Mouse (Mus musculus): Measurements from ENCODE around the gene Rasl2-9. TPM values are rescaled to one million over a fixed set of nuclear protein-coding genes. Genes with fewer than 3 reads are reported as not detected.
"Not testable (repeated sequence)": the region's sequence is repeated elsewhere in the genome, so short reads cannot be mapped to it uniquely, and the experiment has no call there.

Gene Rasl2-9
- total RNA-seq, 2 experiments from 2014 or later: 2.8 to 3.0 TPM

DNA sequence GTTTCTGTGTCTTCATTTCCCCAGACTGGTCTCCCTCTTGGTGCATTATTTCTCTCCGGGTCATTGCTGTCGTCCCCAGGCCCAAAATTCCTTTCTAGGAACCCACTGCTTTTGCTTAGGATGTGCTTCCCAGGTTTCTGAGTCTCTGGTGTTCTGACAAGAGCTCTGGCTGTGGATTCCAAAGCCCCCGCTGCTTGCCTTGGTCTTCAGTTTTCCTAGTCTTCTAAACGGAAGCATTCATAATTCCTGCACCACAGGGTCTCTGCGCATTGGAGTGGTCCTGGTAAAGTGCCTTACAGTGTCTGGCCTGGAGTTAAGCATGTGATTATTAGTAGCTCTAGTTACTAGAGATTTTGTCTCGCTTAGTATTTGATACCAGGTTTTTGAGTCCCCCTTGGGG, 44.9 kb downstream of the Rasl2-9 start:
- no peak for DNase-seq

DNA sequence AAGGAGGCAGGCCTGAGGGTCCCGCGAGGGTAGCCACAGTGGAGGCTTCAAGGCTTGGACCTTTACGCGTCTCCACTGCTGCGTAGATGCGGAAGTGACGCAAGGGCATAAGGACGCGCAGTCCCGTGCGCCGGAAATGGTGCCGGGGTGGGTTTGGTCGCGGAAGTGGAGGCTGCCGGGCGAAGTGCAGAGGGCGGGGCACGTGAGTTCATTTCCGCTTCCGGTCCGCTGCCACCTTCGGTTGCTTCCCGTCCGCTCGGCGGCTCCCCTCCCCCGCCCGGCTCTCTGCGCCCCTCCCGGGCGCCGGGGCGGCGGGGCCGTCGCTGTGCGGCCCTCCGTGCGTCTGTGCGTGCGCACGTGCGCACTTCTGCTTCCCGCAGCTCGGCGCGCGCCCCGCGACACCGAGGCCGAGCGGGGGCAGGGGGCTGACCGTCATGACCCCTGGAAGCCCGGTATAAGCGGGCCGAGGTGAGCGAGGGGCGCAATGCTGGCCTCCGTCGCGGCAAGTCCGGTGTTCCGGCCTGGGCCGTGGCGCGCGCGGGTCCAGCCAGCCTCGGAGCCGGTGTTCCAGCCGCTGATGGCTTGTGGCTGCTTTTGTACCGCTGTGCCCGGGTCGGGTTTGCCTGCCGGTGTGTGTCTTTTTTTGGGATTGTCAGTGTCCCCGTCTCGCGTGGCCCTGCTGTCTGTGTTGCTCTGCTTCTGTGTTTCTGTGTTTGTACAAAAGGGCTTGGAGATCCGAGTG, 45.6 kb downstream of the Rasl2-9 start, which contains the start of gene Epn1:
Gene Epn1, plus strand, starts transcription at position 226 of the 742 bp plus-strand sequence.
- DNase-seq: peak; percentile 96

- not testable (repeated sequence) for DNase-seq
Measured at GRCm38 (mm10) chr7:5079365-5080009, 46.3 kb downstream of the Rasl2-9 start.

- DNase-seq: no peak
Measured at GRCm38 (mm10) chr7:5076931-5077330, 48.8 kb downstream of the Rasl2-9 start.

DNA sequence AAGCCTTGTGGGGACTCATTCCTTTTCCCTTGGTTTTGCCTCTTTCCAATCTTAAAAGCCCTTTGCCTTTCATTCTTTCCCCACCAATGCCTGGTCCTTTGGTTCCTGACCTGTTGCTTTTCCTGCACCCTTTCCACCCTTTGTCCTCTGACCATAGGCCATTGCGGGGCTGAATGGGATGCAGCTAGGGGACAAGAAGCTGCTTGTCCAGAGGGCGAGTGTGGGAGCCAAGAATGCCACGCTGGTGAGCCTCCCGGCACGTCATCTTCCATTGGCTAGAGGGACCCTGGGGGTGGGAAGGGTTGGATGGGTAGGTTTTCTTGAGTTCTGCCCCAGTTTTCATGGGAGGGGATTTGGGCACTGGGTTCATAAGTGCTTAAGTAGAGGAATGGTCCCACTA, 50.8 kb downstream of the Rasl2-9 start:
- DNase-seq: no peak

Small RNA genes lying within 50 kb of the gene (microRNA-seq; reads per million reads assigned to microRNA genes)
- 0 reads per million in 2 experiments for gene Gm26217 (ENCODE audit: borderline replicate concordance in 2 of 2)

Other genes starting within 250 kb of the Rasl2-9 start
- 10 to 100 TPM; 21.4 to 24.3 TPM for gene Isoc2a, start 248.8 kb downstream of the Rasl2-9 start, total RNA-seq (2021)
- gene Gm36210, start 219.4 kb downstream of the Rasl2-9 start, total RNA-seq (2021): under 1 TPM; 0.21 to 0.36 TPM
- gene Zfp628, start 210.7 kb downstream of the Rasl2-9 start, total RNA-seq (2021): 1 to 10 TPM; 6.8 to 8.3 TPM
- 1 to 10 TPM; 3.7 to 5.2 TPM for gene Nat14, start 203.9 kb downstream of the Rasl2-9 start, total RNA-seq (2021)
- 10 to 100 TPM; 10.1 to 11.6 TPM for gene Ssc5d, start 200.2 kb downstream of the Rasl2-9 start, total RNA-seq (2021)
- 10 to 100 TPM; 29.0 to 60.0 TPM for gene Sbk2, start 161.5 kb downstream of the Rasl2-9 start, total RNA-seq (2021)
- gene Sbk3, start 154.8 kb downstream of the Rasl2-9 start, total RNA-seq (2021): 1 to 10 TPM in 1 of 2 experiments, under 1 TPM in 1; 0.49 to 3.1 TPM
- gene Zfp579, start 129.8 kb downstream of the Rasl2-9 start, total RNA-seq (2021): 10 to 100 TPM; 10.2 to 14.9 TPM
- gene Zfp524, start 111.5 kb downstream of the Rasl2-9 start, total RNA-seq (2021): 1 to 10 TPM; 7.1 to 8.7 TPM
- 10 to 100 TPM; 17.7 to 18.2 TPM for gene Fiz1, start 111.3 kb downstream of the Rasl2-9 start, total RNA-seq (2021)
- gene Gm44973, start 110.5 kb downstream of the Rasl2-9 start, total RNA-seq (2021): not detected
- 10 to 100 TPM; 10.8 to 12.1 TPM for gene Zfp865, start 105.6 kb downstream of the Rasl2-9 start, total RNA-seq (2021)
- gene Ccdc106, start 105.4 kb downstream of the Rasl2-9 start, total RNA-seq (2021): not detected
- gene 4632433K11Rik, start 91.8 kb downstream of the Rasl2-9 start, total RNA-seq (2021): not detected
- gene Zfp784, start 87.5 kb downstream of the Rasl2-9 start, total RNA-seq (2021): 1 to 10 TPM; 2.6 to 3.4 TPM
- gene Zfp580, start 74.4 kb downstream of the Rasl2-9 start, total RNA-seq (2021): 1 to 10 TPM; 2.9 to 3.2 TPM
- 10 to 100 TPM; 43.1 to 45.2 TPM for gene U2af2, start 63.8 kb downstream of the Rasl2-9 start, total RNA-seq (2021)
- 100 to 1,000 TPM; 134 to 145 TPM for gene Epn1, start 45.7 kb downstream of the Rasl2-9 start, total RNA-seq (2021)
- gene Rfpl4, start 9.0 kb downstream of the Rasl2-9 start, total RNA-seq (2021): not detected
- not detected for gene Vmn1r55, start 23.7 kb upstream of the Rasl2-9 start, total RNA-seq (2021)
- gene Vmn1r56, start 70.8 kb upstream of the Rasl2-9 start, total RNA-seq (2021): not detected
- gene Vmn1r57, start 92.5 kb upstream of the Rasl2-9 start, total RNA-seq (2021): not detected
- not detected for gene Gm5065, start 224.6 kb upstream of the Rasl2-9 start, total RNA-seq (2021)
- gene Nlrp2, start 225.1 kb upstream of the Rasl2-9 start, total RNA-seq (2021): not detected

Data from gastrocnemius, postnatal 25 days (tissue).